Mouse (Mus musculus): ENCODE data around the gene Kras.

GRCm38 (mm10) chr6:145205142-145205541 is 44.9 kb downstream of the Kras start:
- no peak for TF ChIP-seq CTCF (IDR thresholded peaks at IDR 0.05; ENCODE audit: insufficient read depth, low read length)
- no peak for TF ChIP-seq POLR2A (IDR thresholded peaks at IDR 0.05; ENCODE audit: borderline replicate concordance, extremely low read depth, low read depth, low read length)
